Mouse (Mus musculus) B cell, adult 2 months (primary cell): Measurements from ENCODE around the gene A930033H14Rik.
A peak's percentile ranks its signal among the peaks of the same experiment; 100 is the strongest.

Experiments
- DNase-seq, 2 experiments: peaks; one replicate each; pipeline ENCODE4 v3.0.0; 2022

The A930033H14Rik gene

DNA sequence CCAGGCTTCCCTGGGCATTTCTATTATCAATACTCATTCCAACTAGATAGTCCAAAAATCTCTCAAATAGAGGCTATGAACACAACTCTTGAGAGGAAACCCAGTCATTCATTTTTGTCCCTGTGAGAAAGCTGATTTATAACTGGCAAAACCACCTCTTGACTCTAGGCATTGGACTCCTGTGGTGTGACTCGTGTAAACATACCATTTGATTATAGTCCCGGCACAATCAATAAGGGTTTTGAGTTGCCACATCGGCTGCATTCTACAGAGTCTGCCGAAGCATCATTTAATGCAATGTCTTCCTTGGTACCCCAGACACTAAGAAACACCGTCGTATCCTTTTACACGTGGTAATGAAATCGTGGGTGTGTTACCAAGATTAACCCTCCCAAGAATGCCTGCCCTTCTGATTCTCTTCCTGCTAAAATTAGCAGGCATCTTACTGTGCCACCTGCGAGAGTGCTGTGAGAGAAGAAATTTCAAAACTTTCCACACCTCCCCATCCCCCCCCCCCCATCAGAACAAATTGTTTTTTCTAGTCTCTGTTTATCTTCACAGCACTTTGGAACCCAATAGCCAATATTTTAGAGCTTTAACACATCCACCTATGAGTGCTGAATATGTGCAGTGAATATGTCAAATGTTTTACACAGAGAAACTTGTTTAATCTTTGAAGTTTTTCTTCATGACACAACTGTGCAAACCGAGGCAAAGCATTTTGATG lies 22.3 kb downstream of the A930033H14Rik start:
- DNase-seq: no peak

DNA sequence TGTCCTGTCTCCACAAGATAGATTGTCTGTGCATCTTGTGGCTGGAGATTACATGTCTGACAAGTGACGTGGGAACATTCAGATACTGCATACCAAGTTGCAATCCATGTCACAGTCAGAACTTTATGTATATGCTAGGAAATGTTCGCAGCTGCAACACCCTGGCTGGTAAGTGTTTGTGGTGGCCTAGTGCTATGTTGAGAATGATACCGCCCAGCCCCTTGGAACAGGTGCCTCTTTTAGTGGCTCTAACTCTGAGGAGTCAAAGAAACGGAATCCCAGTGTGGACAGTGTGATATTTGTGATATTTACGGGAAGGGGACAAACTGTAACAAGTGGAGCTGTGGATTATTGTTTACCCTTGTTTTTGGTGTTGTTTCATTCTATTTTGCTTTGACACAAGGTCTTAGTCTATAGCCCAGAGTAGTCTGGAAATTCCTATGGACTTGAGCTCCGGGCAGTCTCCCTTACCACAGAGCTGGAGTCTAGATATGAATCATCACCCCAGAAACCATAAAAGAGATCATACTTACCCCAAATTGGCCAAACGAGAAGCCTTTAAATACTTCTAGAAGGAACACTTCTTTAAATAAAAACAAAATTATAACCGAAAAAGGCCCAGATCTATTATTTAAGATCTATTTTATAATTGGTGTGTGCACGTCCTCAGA lies 25.0 kb downstream of the A930033H14Rik start:
- DNase-seq: no peak

DNA sequence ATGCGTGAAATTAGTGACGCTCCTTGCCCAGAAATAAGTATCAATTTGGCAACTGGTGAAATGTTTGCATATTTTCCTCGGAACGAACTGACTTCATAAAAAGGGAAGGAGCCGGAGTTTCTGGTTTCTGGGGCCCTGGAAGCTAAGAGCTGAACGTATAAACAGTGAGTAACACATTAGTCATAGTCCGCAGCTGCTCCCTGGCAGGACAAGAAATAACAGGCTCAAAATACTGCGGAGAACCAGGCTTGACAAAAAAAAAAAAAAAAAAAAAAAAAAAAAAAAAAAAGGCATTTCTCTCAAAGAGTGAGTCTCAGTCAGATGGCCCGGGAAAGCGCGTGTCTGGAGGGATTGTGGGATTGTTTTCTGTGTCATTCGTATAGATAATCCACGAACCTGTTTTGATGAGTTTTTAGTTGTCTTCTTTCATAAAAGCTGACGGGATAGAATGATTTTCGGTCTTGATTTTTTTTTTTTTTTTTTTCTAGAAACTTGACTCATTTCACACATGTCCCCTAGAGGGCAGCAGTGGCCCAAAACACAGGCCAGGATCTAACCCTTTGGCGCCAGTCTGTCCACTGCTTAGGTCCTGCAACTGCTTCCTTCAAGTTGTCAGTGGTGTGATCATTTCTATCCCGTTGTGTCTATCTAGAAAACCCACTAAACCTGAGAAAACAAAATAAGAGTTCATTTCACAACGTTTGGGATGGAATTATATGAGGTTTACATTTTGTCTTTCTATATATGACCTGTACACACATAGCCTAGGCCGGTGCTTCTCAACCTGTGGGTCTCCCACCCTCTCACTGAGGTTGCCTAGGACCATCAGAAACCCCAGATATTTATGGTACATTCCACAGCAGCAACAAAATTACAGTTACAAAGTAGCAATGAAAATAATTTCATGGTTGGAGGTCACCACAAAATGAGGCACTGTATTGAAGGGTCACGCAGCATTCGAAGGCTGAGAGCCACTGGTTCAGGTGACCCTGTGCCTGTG lies 26.7 kb downstream of the A930033H14Rik start:
- peak; percentile 72 to 73 for DNase-seq

DNA sequence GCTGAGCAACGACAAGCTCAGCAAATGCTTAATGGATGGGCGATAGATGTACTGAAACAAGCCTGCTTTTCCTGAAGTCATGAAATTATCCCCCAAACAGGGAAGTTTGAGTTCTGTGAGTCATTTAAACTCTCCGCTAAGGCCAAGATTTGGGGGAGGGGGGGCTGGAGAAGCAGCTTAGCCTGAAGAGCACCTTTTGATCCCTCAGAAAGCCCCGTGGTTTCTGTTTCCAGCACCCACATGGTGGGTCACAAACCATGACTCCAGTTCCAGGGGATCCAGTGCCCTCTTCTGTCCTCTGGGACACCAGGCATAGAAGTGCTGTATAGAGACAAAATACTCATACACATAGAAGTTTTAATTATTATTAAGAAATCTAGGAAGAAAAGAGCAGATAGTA lies 27.5 kb downstream of the A930033H14Rik start:
- no peak for DNase-seq

DNA sequence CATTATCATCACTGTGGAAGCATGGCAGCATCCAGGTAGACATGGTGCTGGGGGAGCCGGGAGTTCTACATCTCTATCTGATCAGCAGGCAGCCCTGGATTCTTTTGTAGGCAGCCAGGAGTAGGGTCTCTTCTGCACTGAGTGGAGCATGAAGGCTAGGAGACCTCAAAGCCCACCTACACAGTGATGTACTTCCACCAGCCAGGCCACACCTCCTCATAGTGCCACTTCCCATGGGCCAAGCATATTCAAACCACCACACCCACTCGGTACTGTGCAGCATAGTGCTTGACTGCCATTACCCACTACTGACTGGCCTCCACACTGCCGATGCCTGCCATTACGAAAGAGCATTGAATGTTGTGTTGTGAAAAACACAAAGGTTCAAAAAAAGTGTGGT lies 28.0 kb downstream of the A930033H14Rik start:
- DNase-seq: no peak

DNA sequence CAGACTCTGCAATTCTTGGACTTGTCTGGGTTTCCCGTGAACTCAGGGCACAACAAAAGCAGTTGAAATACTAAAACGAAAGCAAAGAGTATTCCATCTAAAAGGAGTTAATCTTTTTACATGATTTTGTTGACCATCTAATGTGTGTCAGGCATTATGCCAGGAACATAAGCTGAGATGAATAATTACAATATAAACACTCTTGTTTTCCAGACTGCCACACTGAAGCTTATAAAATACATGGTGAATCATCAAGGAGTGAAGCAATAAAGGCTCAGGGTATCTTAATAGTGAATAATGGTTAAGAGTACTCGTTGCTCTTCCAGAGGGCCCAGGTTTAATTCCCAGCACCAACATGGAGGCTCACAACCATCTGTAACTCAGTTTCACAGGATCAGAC lies 31.9 kb downstream of the A930033H14Rik start:
- no peak for DNase-seq

DNA sequence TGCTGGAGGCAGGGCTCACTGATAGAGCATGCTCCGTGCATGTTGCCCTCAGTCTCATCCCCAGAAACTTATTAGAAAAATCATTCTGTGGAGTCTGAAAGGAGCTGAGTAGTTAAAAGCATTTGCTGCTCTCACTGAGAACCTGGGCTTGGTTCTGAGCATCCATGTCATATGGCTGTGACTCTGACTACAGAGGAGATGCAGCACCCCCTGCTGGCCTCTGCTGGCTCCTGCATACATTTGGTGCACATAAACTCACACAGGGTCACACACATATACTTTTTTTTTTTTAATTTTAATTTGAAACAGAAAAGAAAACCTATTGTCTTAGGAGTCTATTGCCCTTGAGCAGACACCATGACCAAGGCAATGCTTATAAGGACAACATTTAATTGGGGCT lies 33.6 kb downstream of the A930033H14Rik start:
- no peak for DNase-seq

DNA sequence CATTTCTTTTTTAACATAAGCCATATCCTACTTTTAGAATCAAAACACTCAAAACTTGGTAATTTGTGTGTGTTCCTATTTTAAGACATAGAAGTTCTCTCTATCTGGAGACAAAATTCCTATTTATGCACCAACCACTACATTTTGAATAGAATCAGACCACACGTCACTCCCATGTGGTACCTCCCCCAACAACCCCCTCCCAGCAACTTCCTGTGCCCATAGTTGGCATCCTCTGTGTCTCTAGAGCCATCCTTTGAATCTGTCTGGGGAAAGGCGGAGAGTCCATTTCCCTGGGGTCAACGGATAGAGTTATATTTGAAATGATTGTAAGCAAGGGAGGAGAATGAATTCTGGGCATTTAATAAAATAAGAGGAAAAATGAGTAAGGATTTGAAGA lies 36.8 kb downstream of the A930033H14Rik start:
- DNase-seq: no peak

DNA sequence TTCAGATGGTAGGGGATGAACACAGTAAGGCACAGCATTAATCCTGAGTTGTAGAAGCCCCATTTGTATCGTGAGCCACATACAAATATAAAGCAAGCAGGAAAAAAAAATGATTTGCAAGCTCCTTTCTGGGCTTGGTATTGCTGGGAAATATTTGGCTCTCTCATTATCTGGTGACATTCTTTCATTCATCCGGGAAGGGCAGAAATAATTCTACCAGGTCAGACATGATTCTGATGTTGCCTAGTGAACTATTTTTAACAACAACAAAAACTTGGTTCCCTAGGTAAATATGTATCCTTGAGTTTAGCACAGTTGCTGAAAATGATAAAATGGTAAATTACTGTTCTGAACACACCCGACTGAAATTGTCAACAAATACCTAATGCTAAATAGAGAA lies 40.5 kb downstream of the A930033H14Rik start:
- DNase-seq: no peak

DNA sequence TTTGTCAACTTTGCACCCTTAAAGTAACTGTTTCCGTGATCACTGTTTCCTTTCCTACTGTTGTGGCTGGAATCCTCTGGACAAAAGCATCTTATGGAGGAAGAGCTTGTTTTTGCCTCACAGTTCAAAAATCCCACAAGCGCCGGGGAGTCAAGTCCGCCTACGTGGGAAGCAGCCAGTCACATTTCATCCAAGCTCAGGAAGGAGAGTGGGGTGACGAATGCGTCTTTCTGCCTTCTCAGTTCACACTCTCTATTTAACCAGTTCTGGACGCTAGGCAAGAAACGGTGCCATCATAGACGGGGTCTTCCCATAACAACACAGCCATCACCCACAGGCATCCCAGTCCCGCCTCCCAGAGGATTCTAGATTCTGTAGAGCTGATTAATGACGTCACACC lies 46.4 kb downstream of the A930033H14Rik start:
- no peak for DNase-seq

DNA sequence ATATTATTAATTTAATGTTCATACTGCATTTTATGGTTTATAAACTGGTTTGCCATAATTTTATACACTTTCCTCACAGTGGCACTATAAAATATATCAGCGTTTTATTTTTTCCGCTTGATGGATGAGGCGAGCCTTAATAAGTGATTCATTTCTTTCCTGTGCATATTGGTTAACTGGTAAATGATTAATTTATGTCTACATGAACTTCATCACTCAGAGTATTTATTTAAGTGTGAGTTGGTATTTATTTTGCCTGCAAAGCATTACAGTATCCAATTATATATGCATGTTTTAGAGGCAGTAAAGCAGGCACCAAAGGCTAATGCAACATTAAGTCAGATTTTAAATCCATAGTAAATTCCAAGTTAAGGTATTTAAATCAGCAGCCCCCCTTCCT lies 47.1 kb downstream of the A930033H14Rik start:
- no peak for DNase-seq

DNA sequence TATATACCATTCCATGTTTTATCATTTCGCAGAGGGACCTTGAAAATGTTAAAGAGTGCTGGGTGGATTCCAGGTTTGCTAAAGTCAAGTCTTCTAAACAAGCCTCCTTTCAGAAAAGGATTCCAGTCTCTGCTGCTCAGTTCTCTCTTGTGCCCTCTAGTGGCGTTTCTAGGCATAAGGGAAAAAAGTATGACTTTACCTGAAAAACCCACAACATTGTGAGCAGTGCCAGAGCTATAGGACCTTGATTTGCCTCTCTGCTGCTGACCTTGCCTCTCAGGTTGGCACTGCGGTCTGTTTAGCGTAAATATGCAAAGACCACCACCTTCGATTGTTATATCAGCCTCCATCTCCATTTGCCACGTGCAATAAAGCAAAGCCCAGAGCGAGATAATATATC lies 47.8 kb downstream of the A930033H14Rik start:
- peak; percentile 40 to 43 for DNase-seq

DNA sequence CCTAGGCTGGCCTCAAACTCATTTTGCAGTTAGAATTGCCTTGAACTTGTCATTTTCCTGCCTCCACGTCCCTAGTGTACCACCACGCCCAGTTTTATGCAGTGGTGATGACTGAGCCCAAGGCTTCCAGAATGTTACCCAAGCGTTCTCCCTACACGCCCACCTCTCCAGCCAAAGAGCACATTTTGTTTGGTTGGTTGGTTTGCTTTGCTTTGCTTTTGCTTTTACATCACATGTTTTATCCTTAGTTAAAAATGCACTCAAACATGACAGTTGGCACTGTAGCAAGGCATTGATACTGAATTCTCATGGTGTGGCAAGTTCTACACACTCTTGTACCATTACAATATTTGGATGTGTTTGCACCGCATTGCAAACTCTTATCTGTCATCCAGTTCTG lies 49.7 kb downstream of the A930033H14Rik start:
- DNase-seq: no peak

DNA sequence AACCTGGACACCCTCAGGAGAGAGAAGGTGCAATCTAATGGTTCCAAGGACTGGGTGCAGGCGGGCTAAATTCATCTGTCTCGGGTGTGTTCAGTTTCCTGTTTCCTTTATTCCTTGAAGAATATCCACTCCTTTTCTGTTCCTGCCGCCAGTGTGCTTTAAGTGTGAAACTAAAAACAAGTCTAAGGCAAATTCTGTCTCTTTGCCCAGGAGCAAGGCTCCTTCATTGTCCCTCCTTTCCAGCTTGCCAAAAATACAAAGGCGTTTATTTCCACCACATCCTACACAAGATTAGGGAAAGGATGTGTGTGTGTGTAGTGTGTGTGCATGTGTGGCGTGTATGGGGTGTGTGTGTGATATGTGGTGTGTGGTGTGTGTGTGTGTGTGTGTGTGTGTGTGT lies 50.3 kb downstream of the A930033H14Rik start:
- no peak for DNase-seq

DNA sequence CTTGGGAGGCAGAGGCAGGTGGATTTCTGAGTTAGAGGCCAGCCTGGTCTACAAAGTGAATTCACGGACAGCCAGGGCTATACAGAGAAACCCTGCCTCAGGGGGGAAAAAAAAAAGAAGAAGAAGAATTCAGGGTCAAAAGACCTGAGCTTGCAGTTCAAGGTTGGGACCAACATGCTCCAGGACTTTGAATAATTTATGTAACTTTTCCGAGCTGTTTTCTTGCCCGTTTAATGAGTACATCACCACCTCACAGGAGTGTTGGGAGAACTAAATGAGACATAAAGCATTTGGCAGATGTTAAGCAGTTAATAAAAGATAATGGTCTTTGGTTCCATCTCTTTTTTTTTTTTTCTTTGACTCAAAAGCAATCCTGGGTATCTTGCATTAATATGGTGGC lies 51.4 kb downstream of the A930033H14Rik start:
- no peak for DNase-seq

DNA sequence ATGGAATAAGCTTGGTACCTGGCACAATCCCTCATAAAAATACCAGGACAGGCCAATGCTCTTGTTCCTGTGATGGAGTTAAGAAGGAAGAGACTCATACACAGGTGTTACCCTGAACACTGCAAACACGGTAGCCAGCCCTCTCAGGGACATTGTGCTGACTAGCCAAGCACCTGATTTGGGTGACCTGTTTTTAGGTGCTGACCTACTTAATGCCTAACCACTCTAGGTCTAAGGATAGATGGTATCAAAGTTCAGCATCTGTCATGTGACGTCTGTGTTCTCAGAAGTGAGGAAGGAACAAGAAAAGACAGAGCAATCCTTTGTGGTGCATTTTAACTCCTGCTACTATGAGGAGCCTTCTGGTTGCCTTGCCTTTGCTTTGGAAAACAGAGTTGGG lies 52.0 kb downstream of the A930033H14Rik start:
- DNase-seq: no peak
